In the genomic region with DNA sequence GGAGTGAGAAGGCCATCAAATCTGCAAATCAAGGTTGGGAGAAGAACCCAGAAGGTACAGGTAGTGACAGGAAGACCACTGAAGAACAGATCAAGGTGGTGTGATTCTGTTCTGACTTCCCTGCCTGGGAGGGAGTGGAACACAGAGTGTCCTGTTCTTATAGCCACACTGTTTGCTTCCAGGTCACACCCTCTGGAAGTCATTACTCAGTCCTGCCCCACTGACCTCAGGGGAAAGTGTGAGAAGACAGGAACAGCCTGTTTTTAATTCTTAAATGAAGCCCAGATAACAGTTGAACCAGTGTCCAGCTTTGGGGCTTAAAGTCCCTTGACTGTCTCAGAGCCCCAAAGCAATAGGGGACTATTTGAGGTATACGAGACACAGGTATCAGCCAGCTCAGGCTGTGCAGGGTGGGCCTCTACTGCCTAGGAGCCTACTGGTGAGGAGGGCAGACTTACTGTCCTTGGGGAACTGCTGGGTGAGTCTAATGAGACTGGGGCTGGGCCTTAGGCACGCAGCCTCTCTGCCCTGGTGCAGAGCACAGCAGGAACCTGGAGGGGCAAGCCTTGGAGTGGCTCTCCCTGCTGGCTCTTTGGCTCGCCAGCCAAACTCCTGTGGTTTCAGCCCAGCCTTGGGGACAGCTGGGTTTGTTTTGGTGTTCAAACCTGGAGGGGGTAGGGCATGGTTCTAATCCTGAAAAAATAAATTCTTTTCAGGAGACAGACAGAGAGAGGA, we compare ENCODE assay signal across 11 mouse cellular contexts. TPM values are rescaled to one million over a fixed set of nuclear protein-coding genes. Genes with fewer than 3 reads are reported as not detected.
DNase-seq lines count a peak whose midpoint lies in the region; TF ChIP-seq lines count a peak whose summit lies in the region.
"Had no signal": no experiment of that assay in that cellular context is flagged by ENCODE, and none has a peak within 500 bp of the region (broad histone marks: within the 10 kb centered on the region; RNA-seq: fewer than 3 reads in every experiment).

No protein-coding gene starts in this region.

- no peaks in the 10 kb centered on the region for H3K27me3 ChIP-seq in thymus, adult 2 months (ENCODE audit: control insufficient read depth, insufficient read depth, low read length)
- H3K27me3 ChIP-seq: forebrain, embryonic 15.5 days; liver, embryonic 12.5 days; stomach, embryonic 15.5 days had no signal

- WGBS in lung, adult 2 months: 40% methylated on average over 3 of the region's 3 CpGs
- 83% methylated on average over 3 of the region's 3 CpGs for WGBS in thymus, adult 2 months

- H3K4me3 ChIP-seq in lung, adult 2 months (replicated peaks; ENCODE audit: extremely low read depth, low read depth, low read length): no peak overlapping the region
- H3K4me3 ChIP-seq in thymus, adult 2 months (ENCODE audit: control insufficient read depth, insufficient read depth, low read length): no peak overlapping the region
- H3K4me3 ChIP-seq: forebrain, embryonic 15.5 days; liver, embryonic 12.5 days; stomach, embryonic 15.5 days had no signal

- H3K27ac ChIP-seq in thymus, adult 2 months (ENCODE audit: control insufficient read depth, insufficient read depth, low read length): no peak overlapping the region
- H3K27ac ChIP-seq: forebrain, embryonic 15.5 days; liver, embryonic 12.5 days; stomach, embryonic 15.5 days had no signal

- no peaks in the 10 kb centered on the region for H3K36me3 ChIP-seq in thymus, adult 2 months (ENCODE audit: control insufficient read depth, insufficient read depth, low read length)
- H3K36me3 ChIP-seq: forebrain, embryonic 15.5 days; liver, embryonic 12.5 days; stomach, embryonic 15.5 days had no signal

- peaks cover 4% of the 10 kb centered on the region for H3K4me1 ChIP-seq in lung, adult 2 months (ENCODE audit: control insufficient read depth, insufficient read depth, low read length)
- H3K4me1 ChIP-seq in thymus, adult 2 months (replicated peaks; ENCODE audit: control insufficient read depth, insufficient read depth, low read length): no peaks in the 10 kb centered on the region
- H3K4me1 ChIP-seq: forebrain, embryonic 15.5 days; liver, embryonic 12.5 days; stomach, embryonic 15.5 days had no signal

- no peak for TF ChIP-seq CTCF in lung, adult 2 months (IDR thresholded peaks at IDR 0.05; ENCODE audit: insufficient read depth, low read length)
- no peak for TF ChIP-seq CTCF in thymus, adult 2 months (IDR thresholded peaks at IDR 0.05; ENCODE audit: borderline replicate concordance, control insufficient read depth, extremely low read depth, insufficient read depth, low read length, poor library complexity)

- peak; percentile 3 for DNase-seq in gastrocnemius, postnatal 14 days
- no peak for DNase-seq in gastrocnemius, postnatal 4 days (ENCODE audit: low spot score in 2 of 2)
- peak; percentile 34 for DNase-seq in urinary bladder, postnatal 14 days (ENCODE audit: low spot score)
- DNase-seq in urinary bladder, adult 2 months (ENCODE audit: low spot score): no peak
- DNase-seq in lung, adult 2 months: peak; percentile 24
- DNase-seq in urinary bladder, postnatal 36 days (ENCODE audit: low spot score in 2 of 2): peak; percentile 24 to 41
- no peak for DNase-seq in thymus, adult 2 months
- DNase-seq in right cerebral cortex, postnatal 4 days: no peak

- intact Hi-C loops in gastrocnemius, postnatal 14 days (cut with DNase I; ENCODE audit: low total_unique reads): no loop called here

- no peak for TF ChIP-seq POLR2A in lung, adult 2 months (IDR thresholded peaks at IDR 0.05; ENCODE audit: borderline replicate concordance, extremely low read depth, low read depth, low read length)
- no peak for TF ChIP-seq POLR2A in thymus, adult 2 months (IDR thresholded peaks at IDR 0.05; ENCODE audit: control insufficient read depth, extremely low read depth, insufficient read depth, low read length, poor library complexity)

RNA-seq across cellular contexts. Expression of gene Adra1b, which starts 57.4 kb away (rescaled TPM):
- total RNA-seq in gastrocnemius, postnatal 14 days (2021): under 1 TPM; 0.33 to 0.51 TPM
- under 1 TPM; 0.78 to 0.88 TPM for total RNA-seq in gastrocnemius, postnatal 4 days (2021)
- 2.2 and 3.0 TPM in 2 replicates for polyA plus RNA-seq in urinary bladder, adult 2 months (2012; rRNA removed)
- 4.9 and 6.3 TPM in 2 replicates for polyA plus RNA-seq in lung, adult 2 months (2012; rRNA removed)
- 1.3 and 4.6 TPM in 2 replicates for polyA plus RNA-seq in thymus, adult 2 months (2012; rRNA removed)

Comparison
In these comparisons a context has a peak if more than half of its experiments do, and no peak if none do; other contexts are left out.
1. DNase-seq: peak in gastrocnemius, postnatal 14 days (single experiment), urinary bladder, postnatal 14 days (single experiment), lung, adult 2 months (single experiment) and urinary bladder, postnatal 36 days (2 of 2); none in gastrocnemius, postnatal 4 days (0 of 2), urinary bladder, adult 2 months (single experiment), thymus, adult 2 months (single experiment) and right cerebral cortex, postnatal 4 days (single experiment).